In genomic region chr2:165102920-165103319, GRCm38 (mm10) we compare ENCODE assay signal across 31 mouse cellular contexts. TPM values are rescaled to one million over a fixed set of nuclear protein-coding genes. Genes with fewer than 3 reads are reported as not detected.
DNase-seq lines count a peak whose midpoint lies in the region; ATAC-seq and TF ChIP-seq lines count a peak whose summit lies in the region.
"Had no signal": no experiment of that assay in that cellular context is flagged by ENCODE, and none has a peak within 500 bp of the region (broad histone marks: within the 10 kb centered on the region; RNA-seq: fewer than 3 reads in every experiment).

No protein-coding gene starts in this region.

- no peak overlapping the region for H3K9ac ChIP-seq in lung, embryonic 14.5 days
- H3K9ac ChIP-seq: embryonic facial prominence, embryonic 13.5 days; forebrain, embryonic 12.5 days; hindbrain, embryonic 13.5 days had no signal

- ATAC-seq in lung, embryonic 14.5 days (ENCODE audit: insufficient read depth), result no peak
- ATAC-seq in common myeloid progenitor, adult 5-6 weeks (replicated peaks; ENCODE audit: low read depth, poor library complexity, severe bottlenecking), result peak; percentile 86
- ATAC-seq in megakaryocyte progenitor cell, adult 5-6 weeks (replicated peaks; ENCODE audit: poor library complexity), result peak; percentile 89
- no peak for ATAC-seq in activated CD4-positive, CD25-positive, alpha-beta regulatory T cell, adult 4 months
- ATAC-seq: CD4-positive, CD25-positive, alpha-beta regulatory T cell, adult 4 months; forebrain, embryonic 16.5 days; hindbrain, postnatal 0 days; Patski had no signal

- no peaks in the 10 kb centered on the region for H3K36me3 ChIP-seq in lung, embryonic 14.5 days (ENCODE audit: insufficient read depth)
- H3K36me3 ChIP-seq: embryonic facial prominence, embryonic 13.5 days; forebrain, embryonic 12.5 days; G1E; heart, embryonic 10.5 days; hindbrain, embryonic 13.5 days had no signal

- no peaks in the 10 kb centered on the region for H3K9me3 ChIP-seq in lung, embryonic 14.5 days (ENCODE audit: low read depth, low read length)
- H3K9me3 ChIP-seq: embryonic facial prominence, embryonic 13.5 days; forebrain, embryonic 12.5 days; heart, embryonic 10.5 days; hindbrain, embryonic 13.5 days had no signal

- H3K4me3 ChIP-seq in lung, embryonic 14.5 days (ENCODE audit: low read depth, low read length), result no peak overlapping the region
- H3K4me3 ChIP-seq: embryonic facial prominence, embryonic 13.5 days; forebrain, embryonic 12.5 days; heart, embryonic 10.5 days; hindbrain, embryonic 13.5 days had no signal

- H3K27me3 ChIP-seq in lung, embryonic 14.5 days (ENCODE audit: insufficient read depth, low read length), result peaks cover 28% of the 10 kb centered on the region

- TF ChIP-seq CTCF in lung, embryonic 14.5 days (IDR thresholded peaks at IDR 0.05; ENCODE audit: low read depth), result no peak

- DNase-seq in lung, embryonic 14.5 days, result peak; percentile 23
- DNase-seq in lung, postnatal 14 days, result no peak
- DNase-seq in frontal cortex, postnatal 36 days (ENCODE audit: low spot score in 2 of 2), result no peak
- no peak for DNase-seq in right cerebral cortex, postnatal 4 days
- DNase-seq: adrenal gland, adult 8-10 months; B cell, adult 2 months; cerebellum, adult 11-12 months; cerebellum, adult 9-10 months; cerebellum, postnatal 25 days; gastrocnemius, postnatal 14 days; heart, adult 18-20 months; heart, postnatal 10 days; heart, postnatal 4 days had no signal

- WGBS in lung, embryonic 14.5 days, result 77% methylated on average over 3 of the region's 3 CpGs

- H3K27ac ChIP-seq in lung, embryonic 14.5 days (ENCODE audit: low read depth), result no peak overlapping the region
- H3K27ac ChIP-seq: embryonic facial prominence, embryonic 13.5 days; forebrain, embryonic 12.5 days; heart, embryonic 10.5 days; hindbrain, embryonic 13.5 days; hindbrain, postnatal 0 days had no signal

- H3K4me1 ChIP-seq in lung, embryonic 14.5 days (ENCODE audit: insufficient read depth), result no peaks in the 10 kb centered on the region

- no peak overlapping the region for H3K4me2 ChIP-seq in lung, embryonic 14.5 days
- H3K4me2 ChIP-seq: embryonic facial prominence, embryonic 13.5 days; forebrain, embryonic 12.5 days; hindbrain, embryonic 13.5 days had no signal

RNA-seq across cellular contexts. Expression of gene 1700025C18Rik, which starts 12.4 kb away (rescaled TPM):
- polyA plus RNA-seq in lung, embryonic 14.5 days (2014; fragmentation: Nextera tagmentation; extraction: Ambion mirVana), result not detected in 2 replicates
- not detected in 2 replicates for total RNA-seq in common myeloid progenitor, adult 5-6 weeks (2017)
- total RNA-seq in megakaryocyte progenitor cell, adult 5-6 weeks (2015), result not detected in 2 replicates
- not detected in 2 replicates for total RNA-seq in megakaryocyte progenitor cell, adult 5-6 weeks (2017)
- polyA plus RNA-seq in activated CD4-positive, CD25-positive, alpha-beta regulatory T cell, adult 4 months (2017; shearing (Covaris generic)), result not detected
- total RNA-seq: adrenal gland, adult 8-10 months; adrenal gland, postnatal 4 days; G1E; gastrocnemius, adult 18-20 months; gastrocnemius, postnatal 14 days; heart, adult 18-20 months; heart, postnatal 10 days; heart, postnatal 4 days; hindbrain, postnatal 0 days had no signal
- polyA plus RNA-seq: brain, embryonic 14.5 days; CD4-positive, CD25-positive, alpha-beta regulatory T cell, adult 4 months; embryonic facial prominence, embryonic 13.5 days; forebrain, embryonic 12.5 days; forebrain, embryonic 16.5 days; frontal cortex, adult 2 months; G1E; heart, embryonic 10.5 days; heart, embryonic 14.5 days; hindbrain, embryonic 13.5 days; hindbrain, postnatal 0 days; intestine, embryonic 14.5 days; Patski had no signal

RNA-seq across cellular contexts. Expression of gene Cd40, which starts 47.5 kb away (rescaled TPM):
- polyA plus RNA-seq in lung, embryonic 14.5 days (2014; fragmentation: Nextera tagmentation; extraction: Ambion mirVana), result 20.3 and 22.1 TPM in 2 replicates
- 0.41 TPM in 1 of 2 replicates, not detected in the other for total RNA-seq in common myeloid progenitor, adult 5-6 weeks (2017)
- 0.84 TPM in 1 of 2 replicates, not detected in the other for total RNA-seq in megakaryocyte progenitor cell, adult 5-6 weeks (2015)
- total RNA-seq in megakaryocyte progenitor cell, adult 5-6 weeks (2017), result 0.92 TPM in 1 of 2 replicates, not detected in the other
- 1 to 10 TPM; 1.2 to 1.7 TPM for polyA plus RNA-seq in activated CD4-positive, CD25-positive, alpha-beta regulatory T cell, adult 4 months (2017; shearing (Covaris generic))
- polyA plus RNA-seq: G1E had no signal

Comparison
In these comparisons a context has a peak if more than half of its experiments do, and no peak if none do; other contexts are left out.
1. ATAC-seq: peak in common myeloid progenitor, adult 5-6 weeks (single experiment) and megakaryocyte progenitor cell, adult 5-6 weeks (single experiment); none in lung, embryonic 14.5 days (single experiment) and activated CD4-positive, CD25-positive, alpha-beta regulatory T cell, adult 4 months (single experiment).